Mouse (Mus musculus): ENCODE results near the gene Lbhd2. TPM values are rescaled to one million over a fixed set of nuclear protein-coding genes. Genes with fewer than 3 reads are reported as not detected.

Gene Lbhd2
- polyA plus RNA-seq, 1 experiment from 2014 or later = not detected

DNA sequence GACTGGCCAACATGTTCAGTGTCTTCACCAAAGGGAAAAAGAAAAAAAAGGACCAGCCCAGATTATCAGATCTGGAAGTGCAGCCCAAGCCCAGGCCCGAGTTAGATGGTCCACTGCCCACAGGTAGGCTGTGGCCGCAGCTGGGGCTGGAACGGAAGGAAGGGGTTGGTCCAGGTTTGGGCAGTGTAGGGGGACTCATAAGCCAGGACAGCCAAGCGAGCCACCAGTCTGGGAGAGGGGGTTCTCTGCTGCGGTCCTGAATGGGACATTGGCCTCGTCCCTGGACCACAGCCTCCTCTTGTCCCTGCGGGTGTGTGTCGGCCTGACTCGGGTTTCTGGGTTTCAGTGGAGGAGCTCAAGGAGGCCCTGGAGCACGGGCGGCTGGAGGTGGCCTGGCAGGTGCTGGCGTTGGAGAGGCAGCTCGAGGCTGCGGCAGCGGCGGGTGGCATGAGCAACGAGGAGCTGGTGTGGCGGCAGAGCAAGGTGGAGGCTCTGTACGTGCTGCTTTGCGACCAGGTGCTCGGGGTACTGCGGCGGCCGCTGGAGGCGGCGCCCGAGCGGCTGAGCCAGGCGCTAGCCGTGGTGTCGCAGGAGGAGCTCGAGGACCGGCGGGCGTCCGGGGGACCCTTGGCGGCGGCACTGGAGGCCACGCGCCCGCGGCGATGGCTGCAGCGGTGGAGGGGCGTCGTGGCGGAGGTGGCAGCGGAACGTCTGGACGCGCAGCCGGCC lies 38.7 kb downstream of the Lbhd2 start:
- WGBS (ENCODE audit: insufficient replicate concordance) = 35% methylated on average over 47 of the region's 52 CpGs
- H3K9ac ChIP-seq = peak overlapping the region; percentile 92
- H3K27ac ChIP-seq = peak overlapping the region; percentile 99
- H3K36me3 ChIP-seq = peaks cover 60% of the 10 kb centered on the region
- peaks cover 89% of the 10 kb centered on the region for H3K4me1 ChIP-seq
- H3K4me2 ChIP-seq = peak overlapping the region; percentile 84
- ATAC-seq = no peak
- peaks cover 69% of the 10 kb centered on the region for H3K27me3 ChIP-seq (replicated peaks)
- H3K9me3 ChIP-seq (replicated peaks) = no peaks in the 10 kb centered on the region
- H3K4me3 ChIP-seq = peak overlapping the region; percentile 85

DNA sequence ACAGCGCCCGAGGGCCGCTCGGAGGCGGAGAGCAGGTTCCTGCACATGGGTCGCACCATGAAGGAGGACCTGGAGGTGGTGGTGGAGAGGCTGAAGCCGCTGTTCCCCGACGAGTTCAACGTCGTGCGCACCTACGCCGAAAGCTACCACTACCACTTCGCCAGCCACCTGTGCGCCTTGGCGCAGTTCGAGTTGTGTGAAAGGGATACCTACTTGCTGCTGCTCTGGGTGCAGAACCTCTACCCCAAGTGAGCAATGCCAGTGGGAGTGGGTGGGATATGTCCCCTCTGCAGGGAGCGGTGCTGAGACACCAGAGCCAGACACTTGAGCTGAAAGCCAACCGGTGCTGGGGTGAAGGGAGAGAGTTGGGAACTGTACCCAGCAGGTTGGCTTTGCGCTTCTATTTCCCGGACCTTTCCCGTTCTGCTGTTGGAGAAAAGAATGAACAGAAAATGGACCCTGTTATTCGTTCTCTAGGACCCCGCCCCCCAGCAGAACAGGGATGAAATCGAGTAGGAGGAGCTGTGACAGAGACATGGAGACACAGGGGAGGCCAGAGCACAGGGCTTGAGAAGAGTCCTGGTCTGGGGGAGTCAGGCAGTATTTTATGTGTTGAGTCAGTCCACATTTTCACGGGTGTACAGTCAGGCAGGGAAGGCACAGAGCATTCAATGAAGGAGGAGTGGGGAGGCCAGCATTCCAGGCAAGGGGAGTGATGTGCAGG lies 39.4 kb downstream of the Lbhd2 start:
- Histone ChIP-seq H3K9ac (peak overlapping the region; percentile 92), H3K4me2 (peak overlapping the region; percentile 84), H3K4me1 (peaks cover 90% of the 10 kb centered on the region), H3K27ac (peak overlapping the region; percentile 99; the same call in 1 of the 2 replicates), H3K27me3 (replicated peaks) (peaks cover 75% of the 10 kb centered on the region), H3K9me3 (replicated peaks) (no peaks in the 10 kb centered on the region), H3K36me3 (peaks cover 68% of the 10 kb centered on the region), H3K4me3 (peak overlapping the region; percentile 85)
- no peak for ATAC-seq
- 59% methylated on average over 27 of the region's 27 CpGs for WGBS (ENCODE audit: insufficient replicate concordance)

DNA sequence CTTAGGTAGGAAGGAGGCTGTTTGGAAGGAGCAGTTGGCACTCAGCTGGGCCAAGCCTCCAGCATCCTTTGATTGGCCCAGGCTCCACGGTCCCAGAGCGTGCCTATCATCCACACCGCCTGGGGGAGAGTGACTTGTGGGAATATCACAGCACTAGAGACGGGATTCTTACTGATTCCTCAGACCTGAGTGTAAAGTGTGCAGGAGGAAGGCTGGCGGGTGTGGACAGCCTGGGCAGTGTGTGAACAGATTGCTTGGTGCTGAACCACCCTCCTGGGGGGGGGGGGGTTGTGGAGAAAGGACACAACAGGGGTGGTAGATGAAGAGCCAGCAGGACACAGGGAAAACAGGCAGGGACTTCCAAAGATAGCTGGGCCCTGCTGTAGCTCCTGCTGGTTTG lies 40.1 kb downstream of the Lbhd2 start:
- Histone ChIP-seq H3K9ac (0 out of 2 replicates have a peak overlapping the region, but pooled peaks have one; percentile 12), H3K27me3 (replicated peaks) (peaks cover 69% of the 10 kb centered on the region), H3K4me1 (peaks cover 83% of the 10 kb centered on the region), H3K9me3 (replicated peaks) (no peaks in the 10 kb centered on the region), H3K36me3 (peaks cover 75% of the 10 kb centered on the region), H3K4me3 (no peak overlapping the region; the same call in 1 of the 2 replicates), H3K4me2 (peak overlapping the region; percentile 84), H3K27ac (peak overlapping the region; percentile 99; the same call in 1 of the 2 replicates)
- no peak for ATAC-seq
- WGBS (ENCODE audit: insufficient replicate concordance) = 73% methylated on average over 5 of the region's 5 CpGs

- Histone ChIP-seq H3K4me3 (no peak overlapping the region), H3K36me3 (peaks cover 81% of the 10 kb centered on the region)
- WGBS (ENCODE audit: insufficient replicate concordance) = 73% methylated on average over 9 of the region's 9 CpGs
Measured at GRCm38 (mm10) chr12:111447350-111447749, 40.7 kb downstream of the Lbhd2 start.

GRCm38 (mm10) chr12:111447898-111448760 lies 41.5 kb downstream of the Lbhd2 start:
- ATAC-seq = no peak
- no peaks in the 10 kb centered on the region for H3K9me3 ChIP-seq (replicated peaks)
- H3K27me3 ChIP-seq (replicated peaks) = peaks cover 66% of the 10 kb centered on the region
- H3K36me3 ChIP-seq = peaks cover 88% of the 10 kb centered on the region
- 0 out of 2 replicates have a peak overlapping the region, but pooled peaks have one; percentile 84 for H3K4me2 ChIP-seq
- no peak overlapping the region for H3K4me3 ChIP-seq
- WGBS (ENCODE audit: insufficient replicate concordance) = 75% methylated on average over 22 of the region's 22 CpGs
- no peak overlapping the region for H3K9ac ChIP-seq
- H3K4me1 ChIP-seq = peaks cover 78% of the 10 kb centered on the region
- no peak overlapping the region for H3K27ac ChIP-seq

More at GRCm38 (mm10) chr12:111447350-111447749, 40.7 kb downstream of the Lbhd2 start:
- Histone ChIP-seq H3K4me2 (peak overlapping the region; percentile 84; the same call in 1 of the 2 replicates), H3K9me3 (replicated peaks) (no peaks in the 10 kb centered on the region), H3K9ac (0 out of 2 replicates have a peak overlapping the region, but pooled peaks have one; percentile 12), H3K27me3 (replicated peaks) (peaks cover 67% of the 10 kb centered on the region), H3K27ac (peak overlapping the region; percentile 15; the same call in 1 of the 2 replicates), H3K4me1 (peaks cover 77% of the 10 kb centered on the region)
- no peak for ATAC-seq

DNA sequence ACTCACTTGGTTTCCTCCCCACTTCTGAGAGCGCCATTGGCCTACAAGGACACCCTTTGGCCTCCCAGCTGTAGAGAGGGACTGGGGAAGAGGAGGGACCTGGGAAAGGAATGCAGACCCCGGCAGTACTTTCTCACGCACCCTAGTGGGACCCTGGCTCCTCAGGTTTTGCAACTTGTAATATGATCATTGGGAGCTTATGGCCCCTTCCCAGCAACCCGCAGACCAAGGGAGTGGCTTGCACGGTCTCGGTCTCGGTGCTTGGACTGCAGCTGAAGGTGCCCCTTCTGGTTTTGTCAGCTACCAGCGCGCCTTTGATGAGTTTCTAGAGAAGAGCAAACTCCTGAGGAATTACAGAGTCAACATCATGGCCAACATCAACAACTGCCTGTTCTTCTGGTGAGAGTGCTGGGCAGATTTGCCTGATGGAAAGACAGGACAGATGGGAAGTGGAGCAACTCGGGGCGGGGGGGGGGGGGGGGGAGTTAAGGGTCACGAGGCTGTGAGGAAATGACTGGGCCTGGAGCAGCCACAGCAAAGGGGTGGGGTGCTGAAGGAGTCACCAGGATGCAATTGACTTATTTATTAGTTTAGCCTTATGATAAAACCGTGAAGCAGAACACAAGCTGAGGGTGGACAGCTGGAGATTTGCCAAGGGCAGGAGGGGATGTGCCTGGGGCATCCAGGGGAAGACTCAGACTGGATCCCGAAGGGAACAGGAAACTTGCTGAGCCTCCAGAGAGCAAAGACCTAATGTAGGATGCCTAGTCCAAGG lies 42.5 kb downstream of the Lbhd2 start:
- Histone ChIP-seq H3K27ac (no peak overlapping the region), H3K9ac (no peak overlapping the region), H3K27me3 (replicated peaks) (peaks cover 59% of the 10 kb centered on the region), H3K36me3 (peaks cover 98% of the 10 kb centered on the region), H3K4me2 (no peak overlapping the region), H3K9me3 (replicated peaks) (no peaks in the 10 kb centered on the region), H3K4me3 (no peak overlapping the region), H3K4me1 (peaks cover 76% of the 10 kb centered on the region)
- ATAC-seq = no peak
- WGBS (ENCODE audit: insufficient replicate concordance) = 62% methylated on average over 13 of the region's 14 CpGs

DNA sequence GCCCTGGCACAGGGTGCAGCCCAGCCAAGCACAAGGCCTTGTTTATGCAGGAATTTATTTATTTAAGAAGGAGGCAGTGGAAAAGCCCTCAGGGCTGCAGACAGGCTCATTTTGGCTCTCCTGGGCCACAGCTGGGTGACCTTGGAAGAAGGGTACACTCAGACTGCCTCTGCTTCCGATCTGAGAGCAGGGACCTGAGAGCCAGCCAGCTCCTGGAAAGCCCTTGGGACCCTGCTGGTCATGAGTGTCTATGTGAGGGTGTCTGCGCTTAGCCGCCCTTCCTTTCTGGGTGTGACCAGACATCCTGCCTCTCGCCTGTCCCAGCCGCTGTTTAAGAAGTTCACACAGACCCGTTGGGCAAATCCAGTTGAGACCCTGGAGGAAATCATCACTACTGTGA lies 43.8 kb downstream of the Lbhd2 start:
- 73% methylated on average over 6 of the region's 6 CpGs for WGBS (ENCODE audit: insufficient replicate concordance)
- H3K9ac ChIP-seq = no peak overlapping the region
- H3K4me3 ChIP-seq = no peak overlapping the region
- H3K27ac ChIP-seq = 0 out of 2 replicates have a peak overlapping the region, but pooled peaks have one; percentile 36
- H3K27me3 ChIP-seq (replicated peaks) = peaks cover 46% of the 10 kb centered on the region
- H3K36me3 ChIP-seq = peaks cover 99% of the 10 kb centered on the region
- H3K9me3 ChIP-seq (replicated peaks) = no peaks in the 10 kb centered on the region
- no peak for ATAC-seq
- peaks cover 75% of the 10 kb centered on the region for H3K4me1 ChIP-seq
- no peak overlapping the region for H3K4me2 ChIP-seq

GRCm38 (mm10) chr12:111451561-111451960 lies 45.0 kb downstream of the Lbhd2 start:
- H3K4me3 ChIP-seq = no peak overlapping the region
- H3K27me3 ChIP-seq (replicated peaks) = peaks cover 34% of the 10 kb centered on the region
- 84% methylated on average over 7 of the region's 7 CpGs for WGBS (ENCODE audit: insufficient replicate concordance)
- no peaks in the 10 kb centered on the region for H3K9me3 ChIP-seq (replicated peaks)
- no peak overlapping the region for H3K9ac ChIP-seq
- H3K4me1 ChIP-seq = peaks cover 69% of the 10 kb centered on the region
- no peak overlapping the region for H3K4me2 ChIP-seq
- no peak for ATAC-seq
- H3K27ac ChIP-seq = no peak overlapping the region
- peaks cover 87% of the 10 kb centered on the region for H3K36me3 ChIP-seq

DNA sequence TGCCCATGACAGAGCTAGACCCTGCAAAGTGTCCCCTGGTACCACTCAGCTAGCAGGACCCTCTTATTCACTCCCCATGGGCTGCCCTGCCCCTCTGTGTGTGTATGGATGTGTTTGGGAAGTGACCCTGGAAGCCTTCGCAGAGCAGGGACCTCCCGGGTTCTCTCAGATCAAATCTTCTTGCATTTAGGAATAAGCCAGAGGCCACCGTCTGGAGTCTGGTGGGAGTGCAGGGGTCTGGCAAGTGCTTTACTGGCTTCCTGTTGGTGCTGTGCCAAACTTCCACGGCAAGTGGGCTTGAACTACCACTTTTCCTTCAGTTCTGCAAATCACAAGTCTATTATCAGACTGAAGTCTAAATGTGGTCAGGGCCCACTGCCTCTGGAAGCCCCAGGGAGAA lies 47.4 kb downstream of the Lbhd2 start:
- Histone ChIP-seq H3K9me3 (replicated peaks) (no peaks in the 10 kb centered on the region), H3K4me2 (no peak overlapping the region), H3K27me3 (replicated peaks) (peaks cover 29% of the 10 kb centered on the region), H3K4me1 (peaks cover 49% of the 10 kb centered on the region), H3K9ac (no peak overlapping the region), H3K36me3 (peaks cover 62% of the 10 kb centered on the region), H3K4me3 (no peak overlapping the region), H3K27ac (peak overlapping the region; percentile 29; the same call in 1 of the 2 replicates)
- WGBS (ENCODE audit: insufficient replicate concordance) = 59% methylated on average over 4 of the region's 4 CpGs
- no peak for ATAC-seq

GRCm38 (mm10) chr12:111454543-111455280 lies 48.1 kb downstream of the Lbhd2 start:
- peaks cover 55% of the 10 kb centered on the region for H3K36me3 ChIP-seq
- H3K27ac ChIP-seq = peak overlapping the region; percentile 29; the same call in 1 of the 2 replicates
- H3K9me3 ChIP-seq (replicated peaks) = no peaks in the 10 kb centered on the region
- no peak overlapping the region for H3K9ac ChIP-seq
- H3K4me3 ChIP-seq = no peak overlapping the region
- peaks cover 31% of the 10 kb centered on the region for H3K27me3 ChIP-seq (replicated peaks)
- 68% methylated on average over 10 of the region's 10 CpGs for WGBS (ENCODE audit: insufficient replicate concordance)
- H3K4me2 ChIP-seq = no peak overlapping the region
- peaks cover 42% of the 10 kb centered on the region for H3K4me1 ChIP-seq
- no peak for ATAC-seq

Measured in liver, embryonic 12.5 days (tissue).